ENCODE assay signal across 8 mouse cellular contexts in genomic region chr15:100599276-100600046, GRCm38 (mm10). TPM values are rescaled to one million over a fixed set of nuclear protein-coding genes. Genes with fewer than 3 reads are reported as not detected.
DNase-seq lines count a peak whose midpoint lies in the region; ATAC-seq lines count a peak whose summit lies in the region.

Gene Pou6f1 (minus strand): TSS chr15:100599984.

- peaks cover 28% of the 10 kb centered on the region for H3K4me1 ChIP-seq in limb, embryonic 10.5 days
- H3K4me1 ChIP-seq in midbrain, embryonic 14.5 days (ENCODE audit: control insufficient read depth, insufficient read depth, low read length) = peaks cover 17% of the 10 kb centered on the region

- H3K4me2 ChIP-seq in midbrain, embryonic 14.5 days (ENCODE audit: low read length) = peak within 1 kb of the TSS; percentile 79

- no peaks in the 10 kb centered on the region for H3K36me3 ChIP-seq in limb, embryonic 10.5 days
- H3K36me3 ChIP-seq in midbrain, embryonic 14.5 days (ENCODE audit: control insufficient read depth, insufficient read depth, low read length) = no peaks in the 10 kb centered on the region

- WGBS in limb, embryonic 10.5 days = under 1% methylated on average over 71 of the region's 76 CpGs
- under 1% methylated on average over 70 of the region's 76 CpGs for WGBS in midbrain, embryonic 14.5 days

- H3K9ac ChIP-seq in midbrain, embryonic 14.5 days (replicated peaks; ENCODE audit: low read length) = peak within 1 kb of the TSS; percentile 99

- DNase-seq in ovary, postnatal 10 days (ENCODE audit: low spot score) = peak; percentile 39
- DNase-seq in ovary, adult 18-20 months (ENCODE audit: low spot score) = no peak
- DNase-seq in embryo, embryonic 9.5 days (ENCODE audit: extremely low spot score) = peak; percentile 58
- peak; percentile 48 for DNase-seq in heart, adult 8-10 months (ENCODE audit: low spot score)
- DNase-seq in kidney, adult 18-20 months = peak; percentile 80
- peak; percentile 67 for DNase-seq in limb, embryonic 10.5 days (ENCODE audit: low spot score)
- DNase-seq in midbrain, embryonic 14.5 days = peak; percentile 72
- peak; percentile 39 to 46 for DNase-seq in thymus, adult 18-20 months

- peaks cover 85% of the 10 kb centered on the region for H3K27me3 ChIP-seq in limb, embryonic 10.5 days (ENCODE audit: low read depth, poor library complexity, severe bottlenecking)
- H3K27me3 ChIP-seq in midbrain, embryonic 14.5 days (ENCODE audit: control insufficient read depth, insufficient read depth, low read length) = no peaks in the 10 kb centered on the region

- peak within 1 kb of the TSS; percentile 92 for H3K27ac ChIP-seq in limb, embryonic 10.5 days
- peak within 1 kb of the TSS; percentile 91 for H3K27ac ChIP-seq in midbrain, embryonic 14.5 days (replicated peaks; ENCODE audit: low read depth, low read length)

- H3K4me3 ChIP-seq in limb, embryonic 10.5 days = peak within 1 kb of the TSS; percentile 86
- H3K4me3 ChIP-seq in midbrain, embryonic 14.5 days (replicated peaks; ENCODE audit: low read depth, low read length) = peak within 1 kb of the TSS; percentile 82

- peak; percentile 78 for ATAC-seq in midbrain, embryonic 14.5 days (ENCODE audit: low FRiP score, low TSS enrichment)

- no peaks in the 10 kb centered on the region for H3K9me3 ChIP-seq in limb, embryonic 10.5 days (replicated peaks)
- H3K9me3 ChIP-seq in midbrain, embryonic 14.5 days (ENCODE audit: control insufficient read depth, low read length) = no peaks in the 10 kb centered on the region

RNA-seq across cellular contexts. Expression of gene Pou6f1, which starts in this region (rescaled TPM):
- total RNA-seq in heart, adult 8-10 months (2022) = 10 to 100 TPM; 11.1 to 17.3 (median 13.8) TPM
- polyA plus RNA-seq in limb, embryonic 10.5 days (2016; fragmentation: Nextera tagmentation; extraction: Ambion mirVana) = 1.1 and 2.9 TPM in 2 replicates
- 45.6 and 47.3 TPM in 2 replicates for polyA plus RNA-seq in midbrain, embryonic 14.5 days (2014; fragmentation: Nextera tagmentation; extraction: Ambion mirVana)

Comparison
In these comparisons a context has a peak if more than half of its experiments do, and no peak if none do; other contexts are left out.
1. RNA of gene Pou6f1 (polyA plus RNA-seq): 45.6 to 47.3 TPM in midbrain, embryonic 14.5 days; 1.1 to 2.9 TPM in limb, embryonic 10.5 days; every median in the first group is over 10 times any median in the second.